Mouse (Mus musculus) bone marrow, adult 2 months (tissue): ENCODE data around the gene Capn5. TPM values are rescaled to one million over a fixed set of nuclear protein-coding genes. Genes with fewer than 3 reads are reported as not detected.
A peak's percentile ranks its signal among the peaks of the same experiment; 100 is the strongest.

ENCODE experiments used
- H3K27ac ChIP-seq: fragments of 200-500 bp; 2 replicates; pipeline ENCODE4 v1.5.1; 2012; ENCODE audit warnings: low read depth, mild to moderate bottlenecking, control low read depth, inconsistent platforms, low read length; ENCODE audit not compliant: control insufficient read depth, poor library complexity, insufficient read depth
- H3K4me1 ChIP-seq: fragments of 200-500 bp; 2 replicates; pipeline ENCODE4 v1.6.1; 2011; ENCODE audit warnings: low read length; ENCODE audit not compliant: control insufficient read depth, insufficient read depth
- H3K4me3 ChIP-seq: fragments of 200-500 bp; replicated peaks from 2 replicates; pipeline ENCODE3; 2011; ENCODE audit warnings: mild to moderate bottlenecking, low read depth, low read length, control low read depth; ENCODE audit not compliant: control insufficient read depth
- CTCF ChIP-seq: fragments of 200-500 bp; IDR thresholded peaks from 2 replicates; pipeline ENCODE4 v1.5.1; 2011; ENCODE audit warnings: low read length, control low read depth; ENCODE audit not compliant: control insufficient read depth, insufficient read depth
- POLR2A ChIP-seq: fragments of 200-500 bp; IDR thresholded peaks from 2 replicates; pipeline ENCODE4 v1.6.1; 2011; ENCODE audit warnings: low read depth, mild to moderate bottlenecking, control low read depth, low read length, borderline replicate concordance; ENCODE audit not compliant: control insufficient read depth
- WGBS: fragments of 180-500 bp; shearing (Covaris S2); methylation state at CpG from one replicate; pipeline ENCODE4 v1.1.7; 2018; 5-methylcytosine and 5-hydroxymethylcytosine counted together
- polyA plus RNA-seq: library from polyadenylated mRNA; stranded (reverse); fragments of >200 nt; gene quantifications from 2 replicates; pipeline ENCODE4 v1.2.4, GENCODE M21; 2011; ENCODE audit warnings: low replicate concordance; ENCODE audit not compliant: missing spikeins, insufficient read depth, insufficient read length

Gene Capn5
- polyA plus RNA-seq, 1 experiment = 17.2 TPM

DNA sequence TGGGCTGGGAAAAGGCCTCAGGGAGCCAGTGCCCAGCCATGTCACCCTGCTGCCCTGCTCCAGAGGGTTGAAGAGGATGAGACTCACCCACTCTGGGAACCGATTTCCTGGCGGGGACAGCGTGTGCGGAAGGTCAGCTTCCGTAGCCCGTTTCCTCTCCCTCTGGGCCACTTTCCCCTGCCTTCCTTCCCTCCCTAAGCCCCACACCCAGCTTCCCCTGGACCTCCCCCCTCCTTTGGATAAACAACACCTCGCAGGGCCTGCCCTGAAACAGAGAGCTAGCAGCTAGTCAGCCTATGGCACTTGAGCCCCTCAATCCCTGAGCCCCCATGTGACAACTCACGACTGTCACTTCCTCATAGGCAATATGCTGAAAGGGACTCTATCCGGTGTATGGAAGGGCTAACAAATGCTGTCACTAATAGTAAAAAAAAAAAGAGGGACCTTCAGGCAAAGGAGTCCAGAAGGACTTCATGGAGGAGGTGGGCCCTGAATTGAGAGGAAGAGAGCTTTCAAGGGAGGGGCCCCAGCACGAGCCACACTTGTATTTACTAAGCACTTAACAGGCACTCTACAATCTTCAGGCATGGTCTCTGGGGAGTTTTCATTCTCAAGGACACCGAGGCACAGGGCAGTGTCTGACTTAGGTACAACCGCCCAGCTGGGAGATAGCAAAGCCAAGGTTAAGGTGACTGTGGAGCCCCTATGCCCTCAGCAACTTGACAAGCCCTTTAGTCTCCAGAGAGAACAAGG is 93.4 kb downstream of the Capn5 start:
- WGBS = 15% methylated on average over 12 of the region's 12 CpGs
- Histone ChIP-seq H3K4me1 (peaks cover 3% of the 10 kb centered on the region; the same call in 1 of the 2 replicates), H3K27ac (peak overlapping the region; percentile 2), H3K4me3 (peak overlapping the region; percentile 31)
- TF ChIP-seq POLR2A (no peak), CTCF (no peak)

DNA sequence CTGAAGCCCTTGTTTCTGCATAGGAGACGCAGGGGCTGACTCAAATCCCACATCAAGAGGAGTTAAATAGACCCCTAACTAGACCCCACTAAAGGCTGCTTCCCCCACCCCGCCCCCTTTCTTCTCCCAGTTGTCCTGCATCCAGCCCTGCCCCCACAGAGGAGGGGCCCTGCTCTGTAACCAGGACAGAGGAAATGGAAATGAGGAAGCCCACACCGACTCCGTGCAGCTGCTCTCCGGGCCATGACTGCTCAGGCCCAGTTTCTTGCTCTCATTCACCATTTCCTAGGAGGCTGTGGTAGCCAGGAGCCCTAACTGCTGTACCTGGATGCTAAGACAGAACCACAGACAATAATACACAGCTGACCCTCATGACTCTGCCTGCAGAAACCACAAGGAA is 95.7 kb downstream of the Capn5 start:
- Histone ChIP-seq H3K4me3 (no peak overlapping the region), H3K27ac (no peak overlapping the region), H3K4me1 (peaks cover 3% of the 10 kb centered on the region; the same call in 1 of the 2 replicates)
- TF ChIP-seq CTCF = no peak
- no peak for TF ChIP-seq POLR2A
- WGBS = 19% methylated on average over 5 of the region's 5 CpGs

DNA sequence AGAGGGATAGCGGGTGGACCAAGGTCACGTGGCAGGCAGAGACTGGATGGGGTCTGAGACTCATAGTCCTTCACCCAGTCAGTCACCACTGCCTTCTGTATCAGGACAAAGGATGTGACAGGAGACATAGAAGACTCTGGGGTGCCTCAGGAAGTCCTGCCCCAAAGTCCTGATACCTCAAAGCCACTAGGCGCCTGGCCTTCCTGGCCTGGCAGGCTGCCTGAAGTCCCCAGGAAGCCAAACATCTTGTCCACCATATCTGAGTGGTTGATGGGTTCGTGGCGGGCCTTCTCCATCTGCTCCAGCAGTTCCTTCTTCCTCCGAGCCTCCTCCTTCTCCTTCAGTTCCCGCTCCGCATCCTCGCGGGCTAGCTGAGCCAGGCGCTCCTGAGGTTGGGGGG is 100.6 kb downstream of the Capn5 start:
- H3K4me3 ChIP-seq = no peak overlapping the region
- WGBS = 76% methylated on average over 11 of the region's 11 CpGs
- no peak overlapping the region for H3K27ac ChIP-seq
- H3K4me1 ChIP-seq = peaks cover under 1% of the 10 kb centered on the region; the same call in 1 of the 2 replicates
- TF ChIP-seq CTCF = no peak
- no peak for TF ChIP-seq POLR2A

DNA sequence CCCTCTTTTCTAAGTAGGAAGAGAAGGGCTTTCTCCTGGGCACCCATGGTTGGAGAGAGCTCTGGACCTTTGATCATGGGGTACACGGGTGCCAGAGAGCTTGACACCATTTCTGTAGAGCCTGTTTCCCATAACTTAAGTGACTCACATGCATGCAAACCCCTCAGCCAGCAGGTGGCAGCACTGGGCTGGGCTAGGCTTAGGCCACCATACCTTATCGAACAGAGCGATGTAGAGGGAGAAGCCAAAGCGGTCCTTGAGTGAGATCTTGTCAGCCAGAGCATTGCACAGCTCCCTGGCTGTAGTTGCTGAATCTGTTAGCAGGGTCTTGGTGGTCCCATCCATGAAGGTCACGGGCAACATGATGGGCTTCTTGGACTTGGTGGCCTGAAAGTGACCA is 106.5 kb downstream of the Capn5 start:
- Histone ChIP-seq H3K4me1 (no peaks in the 10 kb centered on the region), H3K4me3 (no peak overlapping the region), H3K27ac (no peak overlapping the region)
- WGBS = 30% methylated on average over 5 of the region's 5 CpGs
- TF ChIP-seq POLR2A = no peak
- TF ChIP-seq CTCF = peak; percentile 99

Other genes starting within 250 kb of the Capn5 start
- 19.5 and 27.0 TPM in 2 replicates for gene Myo7a, start 58.8 kb downstream of the Capn5 start, polyA plus RNA-seq
- 2.1 and 4.7 TPM in 2 replicates for gene Omp, start 32.8 kb downstream of the Capn5 start, polyA plus RNA-seq
- 0.62 TPM in 1 of 2 replicates, not detected in the other for gene B3gnt6, start 21.2 kb upstream of the Capn5 start, polyA plus RNA-seq
- 11.7 and 12.9 TPM in 2 replicates for gene Acer3, start 142.9 kb upstream of the Capn5 start, polyA plus RNA-seq
- gene Tsku, start 183.1 kb upstream of the Capn5 start, polyA plus RNA-seq = 2.0 and 3.2 TPM in 2 replicates